In the genomic region with DNA sequence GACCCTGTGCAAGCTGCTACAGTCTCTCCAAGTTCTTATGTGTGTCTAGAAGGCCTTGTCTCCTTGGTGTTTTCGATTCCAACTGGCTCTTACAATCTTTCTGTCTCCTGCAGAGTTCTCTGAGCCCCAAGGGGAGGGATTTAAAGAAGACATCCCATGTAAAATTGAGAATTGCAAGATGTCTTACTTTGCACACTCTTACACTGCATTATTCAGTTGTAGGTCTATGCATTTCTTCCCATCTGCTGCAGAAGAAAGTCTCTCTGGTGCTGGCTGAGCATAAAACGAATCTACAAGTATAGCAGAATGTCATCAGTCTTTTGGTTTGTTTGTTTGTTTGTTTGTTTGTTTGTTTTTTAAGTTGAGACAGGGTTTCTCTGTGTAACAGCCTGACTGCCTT, we compare ENCODE assay signal across 22 mouse cellular contexts. TPM values are rescaled to one million over a fixed set of nuclear protein-coding genes. Genes with fewer than 3 reads are reported as not detected.
DNase-seq lines count a peak whose midpoint lies in the region; ATAC-seq and TF ChIP-seq lines count a peak whose summit lies in the region.
"Had no signal": no experiment of that assay in that cellular context is flagged by ENCODE, and none has a peak within 500 bp of the region (broad histone marks: within the 10 kb centered on the region; RNA-seq: fewer than 3 reads in every experiment).

No protein-coding gene starts in this region.

- ATAC-seq in forebrain, postnatal 0 days = peak; percentile 92
- ATAC-seq in forebrain, embryonic 16.5 days = no peak
- ATAC-seq: activated CD4-positive, CD25-positive, alpha-beta regulatory T cell, adult 4 months; CD4-positive, CD25-positive, alpha-beta regulatory T cell, adult 4 months; Patski had no signal

- H3K9me3 ChIP-seq in forebrain, postnatal 0 days (ENCODE audit: low read length) = no peaks in the 10 kb centered on the region
- no peaks in the 10 kb centered on the region for H3K9me3 ChIP-seq in forebrain, embryonic 16.5 days (ENCODE audit: control insufficient read depth, low read length)
- H3K9me3 ChIP-seq: G1E had no signal

- no peak overlapping the region for H3K27ac ChIP-seq in forebrain, postnatal 0 days (ENCODE audit: low read depth, low read length)
- H3K27ac ChIP-seq in forebrain, embryonic 16.5 days (ENCODE audit: low read length) = no peak overlapping the region

- no peaks in the 10 kb centered on the region for H3K4me1 ChIP-seq in forebrain, postnatal 0 days (ENCODE audit: insufficient read depth)
- H3K4me1 ChIP-seq in forebrain, embryonic 16.5 days (replicated peaks; ENCODE audit: control insufficient read depth, insufficient read depth, low read length) = no peaks in the 10 kb centered on the region

- no peaks in the 10 kb centered on the region for H3K36me3 ChIP-seq in forebrain, postnatal 0 days (ENCODE audit: insufficient read depth)
- H3K36me3 ChIP-seq in forebrain, embryonic 16.5 days (ENCODE audit: control insufficient read depth, insufficient read depth) = no peaks in the 10 kb centered on the region
- H3K36me3 ChIP-seq: G1E had no signal

- no peak overlapping the region for H3K4me2 ChIP-seq in forebrain, postnatal 0 days (ENCODE audit: low read depth)
- no peak overlapping the region for H3K4me2 ChIP-seq in forebrain, embryonic 16.5 days (ENCODE audit: low read length)

- peak; percentile 10 for DNase-seq in forebrain, postnatal 0 days
- DNase-seq: adrenal gland, adult 2 months; adrenal gland, adult 8-10 months; adrenal gland, postnatal 10 days; adrenal gland, postnatal 14 days; adrenal gland, postnatal 25 days; adrenal gland, postnatal 36 days; B cell, adult 2 months; cerebellum, adult 11 months; cerebellum, adult 11-12 months; cerebellum, adult 18-20 months; cerebellum, adult 2 months had no signal

- 41% methylated on average over 2 of the region's 2 CpGs for WGBS in forebrain, postnatal 0 days
- WGBS in forebrain, embryonic 16.5 days = 42% methylated on average over 2 of the region's 2 CpGs

- no peak overlapping the region for H3K9ac ChIP-seq in forebrain, postnatal 0 days
- no peak overlapping the region for H3K9ac ChIP-seq in forebrain, embryonic 16.5 days (replicated peaks; ENCODE audit: low read depth, low read length)

- H3K4me3 ChIP-seq in forebrain, postnatal 0 days (ENCODE audit: low read depth, low read length) = no peak overlapping the region
- no peak overlapping the region for H3K4me3 ChIP-seq in forebrain, embryonic 16.5 days (replicated peaks; ENCODE audit: low read length)

- H3K27me3 ChIP-seq in forebrain, postnatal 0 days (ENCODE audit: insufficient read depth, low read length) = no peaks in the 10 kb centered on the region
- H3K27me3 ChIP-seq in forebrain, embryonic 16.5 days (replicated peaks; ENCODE audit: control insufficient read depth, insufficient read depth, low read length) = no peaks in the 10 kb centered on the region
- H3K27me3 ChIP-seq: CH12.LX, Patski had no signal

- no peak for TF ChIP-seq CTCF in forebrain, postnatal 0 days (IDR thresholded peaks at IDR 0.05; ENCODE audit: low read depth)

RNA-seq across cellular contexts. Expression of a gene that starts 26.4 kb away (rescaled TPM):
- total RNA-seq in forebrain, postnatal 0 days (2014; rRNA removed) = not detected in 2 replicates
- not detected in 2 replicates for polyA plus RNA-seq in forebrain, postnatal 0 days (2015; fragmentation: Nextera tagmentation; extraction: Ambion mirVana)
- not detected in 2 replicates for polyA plus RNA-seq in forebrain, embryonic 16.5 days (2015; fragmentation: Nextera tagmentation; extraction: Ambion mirVana)
- total RNA-seq: adrenal gland, adult 18-20 months; adrenal gland, adult 2 months; adrenal gland, adult 8-10 months; adrenal gland, postnatal 10 days; adrenal gland, postnatal 14 days; adrenal gland, postnatal 25 days; adrenal gland, postnatal 36 days; CH12.LX; ES-E14; MEL had no signal
- polyA plus RNA-seq: activated CD4-positive, CD25-positive, alpha-beta regulatory T cell, adult 4 months; adrenal gland, adult 2 months; C2C12; cerebellum, adult 2 months; G1E had no signal
